ENCODE assay signal across 22 mouse cellular contexts in genomic region chr1:97958759-97959158, GRCm38 (mm10).
DNase-seq lines count a peak whose midpoint lies in the region; ATAC-seq lines count a peak whose summit lies in the region.
"Had no signal": no experiment of that assay in that cellular context is flagged by ENCODE, and none has a peak within 500 bp of the region (broad histone marks: within the 10 kb centered on the region; RNA-seq: fewer than 3 reads in every experiment).

No protein-coding gene starts in this region.

- no peak overlapping the region for H3K27ac ChIP-seq in midbrain, embryonic 11.5 days (ENCODE audit: low read depth, low read length)
- no peak overlapping the region for H3K27ac ChIP-seq in midbrain, embryonic 13.5 days
- no peak overlapping the region for H3K27ac ChIP-seq in intestine, embryonic 16.5 days (ENCODE audit: low read length)

- no peaks in the 10 kb centered on the region for H3K36me3 ChIP-seq in midbrain, embryonic 11.5 days (ENCODE audit: control insufficient read depth, insufficient read depth, low read length)
- H3K36me3 ChIP-seq in midbrain, embryonic 13.5 days = no peaks in the 10 kb centered on the region
- H3K36me3 ChIP-seq in intestine, embryonic 16.5 days (ENCODE audit: control insufficient read depth, insufficient read depth, low read length) = no peaks in the 10 kb centered on the region
- H3K36me3 ChIP-seq: G1E had no signal

- H3K4me2 ChIP-seq in midbrain, embryonic 11.5 days = no peak overlapping the region
- no peak overlapping the region for H3K4me2 ChIP-seq in midbrain, embryonic 13.5 days (replicated peaks)
- H3K4me2 ChIP-seq in intestine, embryonic 16.5 days (ENCODE audit: low read depth, low read length) = no peak overlapping the region

- no peak overlapping the region for H3K4me3 ChIP-seq in midbrain, embryonic 11.5 days (ENCODE audit: low read depth, low read length)
- H3K4me3 ChIP-seq in midbrain, embryonic 13.5 days (replicated peaks) = no peak overlapping the region
- no peak overlapping the region for H3K4me3 ChIP-seq in intestine, embryonic 16.5 days (ENCODE audit: low read length)

- peak; percentile 61 for DNase-seq in midbrain, embryonic 11.5 days (ENCODE audit: low spot score, missing footprints)
- DNase-seq in Muller cell, postnatal 12 days (ENCODE audit: inconsistent ontology term) = peak; percentile 21
- peak; percentile 51 for DNase-seq in fibroblast of lung, adult 2 months (ENCODE audit: low read depth)
- DNase-seq in frontal cortex, postnatal 14 days (ENCODE audit: low spot score in 2 of 2) = no peak
- DNase-seq: adrenal gland, adult 2 months; adrenal gland, adult 8-10 months; adrenal gland, postnatal 10 days; adrenal gland, postnatal 14 days; adrenal gland, postnatal 25 days; adrenal gland, postnatal 36 days; B cell, adult 2 months; cerebellum, adult 11 months; cerebellum, adult 11-12 months; cerebellum, adult 18-20 months; cerebellum, adult 2 months had no signal

- 90% methylated on average over 4 of the region's 4 CpGs for WGBS in midbrain, embryonic 11.5 days
- 98% methylated on average over 4 of the region's 4 CpGs for WGBS in midbrain, embryonic 13.5 days
- WGBS in intestine, embryonic 16.5 days = 85% methylated on average over 4 of the region's 4 CpGs

- H3K9me3 ChIP-seq in midbrain, embryonic 11.5 days (ENCODE audit: control insufficient read depth, low read length) = no peaks in the 10 kb centered on the region
- no peaks in the 10 kb centered on the region for H3K9me3 ChIP-seq in midbrain, embryonic 13.5 days
- no peaks in the 10 kb centered on the region for H3K9me3 ChIP-seq in intestine, embryonic 16.5 days (ENCODE audit: control insufficient read depth, low read length)

- ATAC-seq in midbrain, embryonic 11.5 days (ENCODE audit: low FRiP score) = no peak
- no peak for ATAC-seq in midbrain, embryonic 13.5 days
- ATAC-seq in intestine, embryonic 16.5 days = no peak
- ATAC-seq: activated CD4-positive, CD25-positive, alpha-beta regulatory T cell, adult 4 months; CD4-positive, CD25-positive, alpha-beta regulatory T cell, adult 4 months; Patski had no signal

- H3K27me3 ChIP-seq in midbrain, embryonic 11.5 days (ENCODE audit: control insufficient read depth, insufficient read depth, low read length) = no peaks in the 10 kb centered on the region
- H3K27me3 ChIP-seq in midbrain, embryonic 13.5 days = no peaks in the 10 kb centered on the region
- H3K27me3 ChIP-seq in intestine, embryonic 16.5 days (replicated peaks; ENCODE audit: control insufficient read depth, insufficient read depth, low read length) = no peaks in the 10 kb centered on the region
- H3K27me3 ChIP-seq: CH12.LX, Patski had no signal

- no peaks in the 10 kb centered on the region for H3K4me1 ChIP-seq in midbrain, embryonic 11.5 days (ENCODE audit: control insufficient read depth, insufficient read depth, low read length)
- no peaks in the 10 kb centered on the region for H3K4me1 ChIP-seq in midbrain, embryonic 13.5 days (replicated peaks)
- no peaks in the 10 kb centered on the region for H3K4me1 ChIP-seq in intestine, embryonic 16.5 days (ENCODE audit: control insufficient read depth, insufficient read depth, low read length)

- no peak overlapping the region for H3K9ac ChIP-seq in midbrain, embryonic 11.5 days (ENCODE audit: low read length)
- no peak overlapping the region for H3K9ac ChIP-seq in midbrain, embryonic 13.5 days (replicated peaks)
- H3K9ac ChIP-seq in intestine, embryonic 16.5 days (ENCODE audit: low read depth, low read length) = no peak overlapping the region

Comparison
In these comparisons a context has a peak if more than half of its experiments do, and no peak if none do; other contexts are left out.
1. DNase-seq: peak in midbrain, embryonic 11.5 days (single experiment), Muller cell, postnatal 12 days (single experiment) and fibroblast of lung, adult 2 months (single experiment); none in frontal cortex, postnatal 14 days (0 of 2).